Mouse (Mus musculus) thymus, postnatal 10 days (tissue): Measurements from ENCODE around the gene Mthfd2.

Experiments used
- DNase-seq, 2 experiments: peaks; one replicate each; pipeline ENCODE4 v3.0.0; 2021; ENCODE audit warnings: low spot score in 2 of 2

Mthfd2 gene

DNA sequence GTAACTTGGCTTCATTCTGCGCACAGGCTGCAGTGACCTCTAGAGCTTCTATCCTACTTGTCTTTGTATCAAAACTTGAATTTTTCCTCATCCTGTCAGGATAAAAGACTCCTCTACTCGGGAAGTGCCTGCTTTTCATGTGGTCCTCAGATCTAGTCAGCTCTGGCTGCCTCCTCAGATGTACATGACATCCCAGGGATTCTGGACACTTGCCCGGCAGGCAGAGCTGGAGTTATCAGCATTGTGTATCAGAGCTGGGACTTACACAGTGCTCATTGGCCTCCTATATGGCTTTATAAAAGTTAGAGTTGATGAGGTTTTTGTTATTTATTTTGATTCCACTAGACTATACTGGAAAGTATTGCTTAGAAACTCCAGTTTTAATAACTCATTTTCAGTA is 15.7 kb upstream of the Mthfd2 start:
- DNase-seq: no peak

DNA sequence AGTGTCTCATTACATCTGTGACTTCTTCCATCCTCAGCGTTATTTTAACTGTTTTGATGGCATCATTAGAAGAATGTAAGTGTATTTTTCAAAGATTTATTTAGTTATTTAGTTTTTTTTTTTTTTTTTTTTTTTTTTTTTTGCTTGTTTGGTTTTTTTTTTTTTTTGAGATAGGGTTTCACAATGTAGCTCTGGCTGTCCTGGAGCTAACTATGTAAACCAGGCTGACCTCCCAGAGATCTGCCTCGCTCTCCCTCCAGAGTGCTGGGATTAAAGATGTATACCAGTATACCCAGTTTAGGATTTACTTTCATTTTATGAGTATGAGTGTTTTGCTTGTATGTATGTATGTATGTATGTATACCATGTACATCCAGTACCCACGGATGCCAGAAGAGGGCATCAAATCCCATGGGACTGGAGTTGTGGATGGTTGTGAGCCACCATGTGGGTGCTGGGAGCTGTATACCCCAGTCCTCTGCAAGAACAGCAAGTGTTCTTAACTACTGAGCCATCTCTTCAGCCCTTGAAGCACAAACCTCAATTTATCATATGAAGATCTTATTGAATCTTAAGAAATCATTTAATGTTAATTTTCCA is 2.0 kb upstream of the Mthfd2 start:
- no peak for DNase-seq

DNA sequence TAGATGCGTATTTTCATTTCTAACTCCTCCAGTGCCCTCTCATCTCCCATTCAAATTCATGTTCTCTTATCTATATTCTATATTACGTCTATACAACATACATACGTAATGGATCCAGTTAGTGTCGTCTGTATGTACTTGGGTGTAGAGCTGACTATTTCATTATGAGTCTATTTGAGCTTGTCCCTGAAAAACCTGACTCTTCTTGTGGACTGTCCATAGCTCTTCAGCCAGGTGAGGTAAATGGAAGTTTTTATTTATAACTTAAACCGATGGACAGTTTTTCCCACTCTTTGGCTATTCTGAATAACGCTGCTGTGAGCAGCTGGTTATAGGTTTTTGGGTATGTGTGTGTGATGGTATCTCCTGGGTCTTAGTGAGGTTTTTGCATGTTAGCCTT is 1.1 kb upstream of the Mthfd2 start:
- DNase-seq: no peak

DNA sequence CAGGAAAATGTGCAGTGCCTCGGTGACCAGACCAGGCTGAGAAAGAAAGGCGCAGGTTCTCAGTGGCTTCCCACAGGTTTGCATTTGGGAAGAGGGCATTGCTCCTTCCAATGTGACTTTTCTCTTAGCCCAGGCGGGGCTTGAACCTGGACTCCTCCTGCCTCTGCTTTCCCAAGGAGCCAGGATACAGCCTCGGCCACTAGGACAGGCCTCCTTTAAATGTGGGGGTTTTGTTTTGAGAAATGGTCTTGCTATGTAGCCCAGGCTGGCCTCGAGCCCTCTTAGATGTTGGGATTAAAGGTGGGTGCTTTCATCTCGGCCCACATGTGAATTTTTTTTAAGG is 657 bp upstream of the Mthfd2 start:
- no peak for DNase-seq

DNA sequence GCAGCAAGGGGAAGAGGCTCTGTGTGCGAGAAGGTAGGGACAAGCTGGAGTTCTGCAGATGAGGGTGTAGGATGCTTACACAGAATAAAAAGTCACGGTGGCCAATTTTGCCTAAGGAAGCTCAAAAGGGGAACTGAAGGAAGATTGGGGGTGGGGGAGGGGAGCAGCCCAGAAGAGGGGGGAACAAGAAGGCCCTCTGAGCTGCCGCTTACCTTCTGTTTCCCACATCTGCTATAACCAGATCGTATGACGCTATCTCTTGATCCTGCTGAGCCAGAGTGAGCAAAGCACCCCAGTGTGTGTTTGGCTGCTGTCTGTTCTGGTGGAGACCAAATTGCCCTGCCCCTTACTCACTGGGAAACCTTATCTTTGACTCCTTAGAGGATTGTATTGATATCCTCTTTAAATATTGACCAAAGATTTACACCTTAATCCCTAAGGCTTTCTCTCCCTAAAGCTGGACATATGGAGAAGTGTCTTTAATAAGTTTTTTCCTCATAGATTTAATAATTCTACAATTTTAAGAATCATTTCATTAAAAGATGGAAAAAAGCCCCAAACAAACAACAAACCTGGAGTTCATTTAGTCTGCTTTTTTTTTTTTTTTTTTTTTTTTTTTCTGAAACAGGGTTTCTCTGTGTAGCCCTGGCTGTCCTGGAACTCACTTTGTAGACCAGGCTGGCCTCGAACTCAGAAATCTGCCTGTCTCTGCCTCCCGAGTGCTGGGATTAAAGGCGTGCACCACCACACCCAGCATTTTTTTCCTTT is 1.9 kb downstream of the Mthfd2 start:
- no peak for DNase-seq

DNA sequence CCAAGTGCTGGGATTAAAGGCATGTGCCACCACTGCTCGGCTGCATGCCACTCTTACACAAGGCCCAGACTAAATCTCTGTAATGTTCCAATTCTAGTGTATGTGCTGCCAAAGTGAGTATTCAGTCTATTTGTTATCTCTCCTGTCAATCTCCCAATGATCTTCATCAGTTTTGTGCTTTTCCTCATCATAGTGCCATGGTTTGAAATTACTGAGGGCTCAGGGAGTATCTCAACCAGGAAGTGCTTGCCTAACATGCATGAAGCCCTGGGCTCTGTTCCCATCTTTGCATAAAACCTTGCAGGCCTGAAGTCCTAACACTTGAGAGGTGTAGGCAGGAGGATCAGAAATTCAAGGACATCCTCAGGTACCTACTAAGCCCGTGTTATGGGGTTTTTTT is 2.9 kb downstream of the Mthfd2 start:
- DNase-seq: no peak

DNA sequence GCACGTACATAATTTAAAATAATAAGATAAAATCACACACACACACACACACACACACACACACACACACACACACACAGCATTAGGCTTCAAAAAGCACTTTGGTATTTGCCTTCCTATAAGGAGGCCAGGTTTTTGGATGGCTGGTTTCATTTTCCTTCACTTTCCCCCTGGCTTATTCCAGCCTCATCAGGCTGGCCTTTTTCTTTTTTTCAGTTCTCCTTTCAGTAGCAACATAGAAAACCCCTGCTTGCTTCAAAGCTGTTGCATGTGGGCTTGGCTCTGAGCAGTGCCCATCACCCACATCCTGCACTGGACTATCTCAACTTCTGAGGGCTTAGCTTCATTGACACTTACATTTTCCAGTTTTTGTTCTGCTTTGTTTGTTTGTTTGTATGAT is 3.8 kb downstream of the Mthfd2 start:
- DNase-seq: no peak

DNA sequence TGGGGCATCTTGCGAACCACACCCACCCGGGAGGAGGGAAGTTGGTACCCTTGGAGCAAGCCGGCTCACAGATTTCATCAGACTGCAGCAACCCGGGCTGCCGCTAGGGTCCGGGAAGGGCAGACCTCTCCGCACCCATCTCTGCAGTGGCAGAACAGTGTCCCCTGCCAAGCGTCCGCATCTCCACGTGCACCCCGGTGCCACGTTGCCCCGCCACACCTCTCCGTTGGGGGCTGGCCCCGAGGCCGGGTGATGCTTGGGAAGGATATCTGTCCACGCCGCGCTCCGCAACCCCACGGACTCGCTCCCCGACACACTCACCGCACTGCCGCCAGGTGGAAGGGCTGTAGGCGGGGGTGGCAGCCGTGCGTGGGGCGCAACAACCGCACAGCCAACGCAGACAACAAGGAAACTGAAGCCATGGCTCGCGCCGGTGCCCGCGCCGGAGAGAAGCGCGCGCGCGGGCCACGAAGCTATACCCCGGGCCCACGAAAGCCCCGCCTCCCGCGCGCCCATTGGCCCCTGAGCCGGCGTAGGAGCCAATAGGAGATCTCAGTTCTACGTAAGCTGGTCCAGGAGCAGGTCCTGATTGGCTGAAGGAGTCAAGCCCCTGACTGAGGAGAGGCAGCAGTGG is 8.5 kb downstream of the Mthfd2 start:
- peak; percentile 92 to 93 for DNase-seq

DNA sequence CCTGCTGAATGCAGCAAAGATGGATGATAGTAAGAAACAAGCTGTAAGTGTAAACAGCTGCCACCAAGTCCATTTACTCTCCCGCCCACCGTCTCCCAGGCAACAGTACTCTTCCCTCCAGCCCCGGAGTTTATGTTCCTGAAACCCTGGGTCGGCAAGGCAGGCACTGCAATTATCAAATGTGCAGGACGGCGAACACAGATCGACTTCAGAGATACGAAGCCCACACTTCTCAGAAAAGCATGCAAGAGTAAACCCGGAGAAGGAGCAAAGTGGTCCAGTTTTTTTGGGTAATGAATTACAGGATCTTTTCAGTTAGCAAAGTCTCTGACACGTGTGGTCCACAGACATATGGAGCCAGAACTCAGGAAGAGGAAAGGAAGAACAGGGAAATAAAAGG is 9.7 kb downstream of the Mthfd2 start:
- DNase-seq: no peak

DNA sequence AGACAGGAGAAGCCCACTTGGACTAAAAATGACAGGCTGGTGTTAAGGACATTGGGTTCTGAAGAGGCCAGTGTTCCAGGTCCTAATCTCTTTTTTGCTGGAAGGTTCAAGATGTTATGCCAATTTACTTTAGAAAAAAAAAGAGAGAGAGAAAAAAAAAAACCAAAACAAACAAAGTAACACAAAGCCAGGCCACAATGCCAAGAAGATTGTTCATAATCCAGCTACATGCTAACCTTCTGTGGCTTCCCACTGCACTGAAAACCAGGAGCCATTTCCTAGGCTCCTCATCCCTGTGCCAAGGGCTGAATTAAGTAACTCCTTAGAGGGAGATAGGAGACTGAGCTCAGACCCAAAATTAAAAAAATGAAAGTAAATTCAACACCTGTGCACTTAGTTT is 10.4 kb downstream of the Mthfd2 start:
- DNase-seq: no peak

DNA sequence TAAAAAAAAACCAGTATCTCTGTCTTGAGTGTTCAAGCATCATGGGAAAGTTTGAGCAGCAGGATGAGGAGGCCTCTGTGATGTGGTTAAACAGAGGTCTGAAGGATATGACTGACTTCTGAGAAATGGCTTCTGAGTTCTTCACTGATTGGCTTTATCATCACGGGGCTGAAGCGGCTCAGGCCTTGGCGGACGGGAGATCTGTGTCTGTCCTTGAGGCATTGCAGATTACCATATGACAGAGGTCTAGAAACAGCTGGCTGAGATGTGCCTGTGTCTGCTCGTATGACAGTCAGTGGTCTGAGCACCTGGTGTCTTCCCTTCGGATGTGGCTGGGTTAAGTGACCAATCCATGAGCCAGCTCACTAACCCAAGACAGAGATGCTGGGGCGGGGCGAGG is 13.2 kb downstream of the Mthfd2 start:
- DNase-seq: no peak

DNA sequence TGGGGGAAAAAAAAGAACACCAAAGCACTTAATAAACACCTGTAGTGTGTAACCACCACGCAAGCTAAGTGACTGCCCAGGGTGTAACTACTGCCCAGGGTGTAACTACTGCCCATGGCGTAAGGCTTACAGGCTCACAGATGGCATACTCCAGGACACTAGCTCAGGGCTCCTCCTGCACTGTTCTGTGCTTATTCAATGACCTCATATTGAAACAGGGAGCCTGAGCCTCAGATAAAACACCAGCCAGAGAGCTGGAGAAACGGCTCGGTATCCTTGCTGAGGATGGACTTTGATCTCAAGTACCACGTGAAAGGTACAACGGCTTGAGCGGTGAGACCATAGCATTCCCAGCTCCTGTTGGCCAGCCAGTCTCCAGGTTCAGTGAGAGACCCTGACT is 13.7 kb downstream of the Mthfd2 start:
- DNase-seq: no peak

DNA sequence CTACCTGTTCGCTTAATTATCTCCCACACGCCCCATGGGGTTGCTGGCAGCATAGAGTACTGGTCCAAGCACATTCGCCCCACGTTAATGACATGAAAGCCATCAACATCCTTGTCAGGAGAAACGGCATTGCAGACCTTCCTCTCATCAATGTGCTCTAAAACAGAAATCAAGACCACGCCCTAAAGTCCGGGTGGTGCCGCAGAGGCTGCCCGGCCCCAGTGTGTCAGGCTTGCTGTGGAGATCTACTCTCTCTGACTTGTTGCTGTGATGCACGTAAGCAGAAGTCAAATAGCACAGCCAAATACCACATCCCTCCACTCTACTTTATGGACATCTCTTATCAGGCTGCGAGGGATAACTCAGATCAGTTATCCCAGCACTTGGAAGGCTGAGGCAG is 14.5 kb downstream of the Mthfd2 start:
- no peak for DNase-seq

DNA sequence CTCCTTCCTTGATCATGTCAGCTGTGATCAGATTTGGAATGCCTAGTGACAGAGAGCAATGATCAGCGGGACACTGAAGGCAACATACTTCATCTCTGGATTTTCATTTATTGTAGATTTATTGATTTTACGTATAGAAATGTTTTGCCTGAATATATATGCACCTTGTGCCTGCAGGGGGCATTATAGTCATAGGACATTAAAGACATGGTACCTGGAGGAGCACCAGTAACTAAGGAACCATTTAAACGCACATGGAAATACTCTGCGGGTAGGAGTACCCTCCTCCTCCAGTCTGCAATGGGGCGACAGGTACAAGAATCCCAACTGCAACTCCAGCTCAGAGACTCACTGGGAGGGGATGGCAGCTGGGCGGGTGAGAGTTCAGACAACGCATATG is 16.7 kb downstream of the Mthfd2 start:
- no peak for DNase-seq

DNA sequence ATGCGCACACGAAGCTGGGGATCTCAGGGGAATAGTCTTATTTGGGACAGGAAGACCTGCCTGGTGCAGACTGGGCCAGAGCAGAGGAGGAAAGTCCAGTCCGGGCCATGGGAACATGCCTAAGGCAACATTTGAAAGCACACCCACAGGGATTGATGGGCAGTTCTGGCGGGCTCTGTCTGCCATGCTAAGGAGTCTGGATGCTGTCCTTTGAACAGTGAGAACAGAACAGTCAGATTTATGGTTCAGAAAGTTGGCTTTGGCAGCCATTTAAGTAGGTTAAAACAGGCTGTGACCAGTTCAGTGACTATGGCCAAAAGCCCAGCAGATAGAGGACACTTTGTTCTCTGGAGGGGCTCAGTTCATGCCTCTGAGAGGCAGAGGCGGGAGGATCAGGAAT is 23.4 kb downstream of the Mthfd2 start:
- no peak for DNase-seq

DNA sequence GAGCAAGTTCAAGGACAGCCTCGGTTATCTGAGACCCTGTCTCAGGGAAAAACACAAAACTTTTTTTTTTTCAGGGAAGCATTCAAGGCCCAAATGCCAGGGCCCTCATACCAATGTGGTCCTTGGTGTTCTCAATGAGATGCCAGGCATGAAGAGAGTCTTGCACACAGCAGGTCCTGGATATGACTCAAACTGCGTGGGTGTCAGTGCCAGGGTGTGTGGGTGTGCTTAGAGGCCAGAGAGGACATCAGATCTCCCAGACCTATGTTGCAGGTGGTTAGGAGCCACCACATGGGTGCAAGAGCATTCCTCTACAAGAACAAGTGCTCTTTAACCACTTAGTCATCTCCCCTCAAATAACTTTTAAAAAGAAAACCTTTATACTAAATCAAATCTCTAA is 24.4 kb downstream of the Mthfd2 start:
- no peak for DNase-seq

DNA sequence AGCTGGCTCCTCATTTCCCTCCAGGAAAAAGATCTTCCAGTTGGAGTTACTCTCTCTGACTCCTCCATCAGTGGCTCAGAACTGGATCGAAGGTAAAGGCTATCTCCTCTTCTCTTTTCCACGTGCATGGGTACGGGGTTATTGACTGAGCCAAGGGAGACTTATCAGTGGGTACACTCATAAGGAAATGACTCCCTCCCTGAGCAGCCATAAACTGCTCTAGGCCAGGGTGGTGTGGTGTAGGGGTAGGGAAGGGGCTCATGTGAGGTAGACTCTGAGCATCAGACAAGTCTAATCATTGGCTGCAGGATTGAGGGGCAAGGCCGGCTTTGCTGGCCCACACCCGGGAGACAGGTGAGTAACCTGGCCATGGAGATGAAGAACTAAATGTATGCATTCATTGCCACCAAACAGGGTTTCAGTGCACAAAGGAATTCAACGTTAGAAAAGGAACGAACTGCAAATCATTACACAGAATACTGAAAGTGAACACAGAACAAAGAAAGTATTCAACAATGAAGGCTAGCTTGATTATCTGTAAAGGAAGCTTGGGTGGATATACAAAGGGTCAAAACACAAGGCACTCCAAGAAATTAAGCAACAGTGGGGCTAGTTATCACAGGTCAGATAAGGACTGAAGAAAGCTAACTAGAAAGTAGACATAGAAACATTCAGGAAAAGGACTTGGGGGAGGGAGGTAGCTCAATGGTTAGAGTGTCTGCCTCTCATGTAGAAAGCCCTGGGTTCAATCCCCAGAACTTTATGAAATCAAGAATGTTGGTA is 25.1 kb downstream of the Mthfd2 start:
- DNase-seq: no peak

DNA sequence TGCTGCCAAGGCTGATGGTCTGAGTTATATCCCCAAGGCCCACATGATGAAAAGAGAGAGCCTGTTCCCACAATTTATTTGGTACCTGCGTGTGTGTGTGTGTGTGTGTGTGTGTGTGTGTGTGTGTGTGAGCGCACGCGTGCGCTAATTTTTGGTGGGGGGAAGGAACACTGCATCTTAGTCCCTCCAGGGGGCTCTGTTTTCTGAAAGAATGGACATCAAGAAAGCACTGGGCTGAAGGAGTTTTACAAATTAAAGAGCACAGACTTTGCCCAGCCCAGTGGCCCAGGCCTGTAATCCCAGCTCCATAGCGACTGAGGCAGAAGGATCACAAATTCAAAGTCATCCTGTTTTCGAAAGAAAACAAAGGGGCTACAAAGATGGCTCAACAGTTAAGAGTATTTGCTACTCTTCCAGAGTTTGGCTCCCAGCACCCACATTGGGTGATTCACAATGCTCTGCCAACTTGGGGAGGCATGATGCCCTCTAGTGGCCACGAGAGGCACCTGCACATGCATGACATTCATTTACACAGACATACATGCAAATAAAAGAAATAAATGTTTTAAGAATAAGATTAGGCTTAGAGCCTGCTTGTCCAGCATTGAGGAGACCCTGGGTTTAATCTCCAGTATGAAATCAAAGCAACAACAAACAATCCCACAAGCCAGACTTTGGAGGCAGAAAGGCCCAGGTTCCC is 45.3 kb downstream of the Mthfd2 start:
- DNase-seq: peak in 1 of 2 experiments; percentile 31

DNA sequence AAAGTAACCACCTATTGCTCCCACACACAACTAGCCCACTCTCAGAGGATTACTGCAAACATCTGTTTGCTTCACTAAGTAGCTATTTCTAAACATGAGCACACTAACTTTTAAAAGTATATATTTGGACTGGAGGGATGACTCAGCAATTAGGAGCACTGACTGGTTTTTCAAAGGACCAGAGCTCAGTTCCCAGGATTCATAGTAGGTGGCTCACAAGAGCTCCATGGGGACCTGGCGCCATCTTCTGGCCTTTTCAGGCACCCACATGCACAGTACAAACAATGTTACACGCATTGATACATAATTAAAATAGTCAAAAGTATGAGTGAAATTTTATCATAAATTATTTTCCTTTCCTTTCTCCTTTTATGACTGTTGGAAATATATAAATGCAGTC is 46.8 kb downstream of the Mthfd2 start:
- DNase-seq: peak in 1 of 2 experiments; percentile 31

DNA sequence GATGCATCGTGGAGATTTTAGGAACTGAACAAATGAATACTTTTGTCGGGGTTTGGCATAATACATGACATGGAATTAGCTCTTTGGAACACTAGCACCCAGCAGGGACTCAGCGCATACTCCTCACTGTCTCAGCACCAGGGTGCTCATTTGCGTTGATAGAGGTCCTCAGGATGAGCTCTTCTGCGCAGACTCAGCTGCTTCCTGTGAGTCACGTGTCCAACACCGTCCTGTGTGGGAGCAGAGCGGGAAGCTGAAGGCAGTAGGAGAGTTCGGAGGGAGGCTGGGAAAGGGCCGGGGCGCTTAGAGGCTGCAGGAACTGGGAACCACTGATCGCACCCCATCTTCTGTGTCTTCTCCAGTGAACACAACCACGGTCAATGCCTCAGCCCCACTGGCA is 48.6 kb downstream of the Mthfd2 start:
- DNase-seq: no peak

DNA sequence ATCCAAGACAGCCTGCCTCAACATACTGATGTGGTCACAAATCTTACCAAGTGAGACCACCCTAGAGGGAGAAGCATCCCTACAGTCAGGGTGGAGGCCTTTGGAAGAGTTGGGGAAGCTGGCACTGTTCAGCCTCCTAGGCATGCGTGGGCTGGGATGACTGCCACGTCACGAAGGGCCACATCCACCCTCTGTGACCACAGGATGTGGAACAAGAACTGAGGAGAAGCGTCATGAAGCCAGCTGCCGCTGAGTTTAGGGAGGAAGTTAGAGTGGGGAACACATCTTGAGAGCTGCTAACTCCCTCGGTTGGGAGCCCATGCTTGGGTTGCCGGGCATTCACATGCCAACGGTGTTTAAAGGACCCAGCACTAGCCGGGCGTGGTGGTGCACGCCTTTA is 52.0 kb downstream of the Mthfd2 start:
- DNase-seq: peak in 1 of 2 experiments; percentile 7
